Mouse (Mus musculus): ENCODE data around the gene Pla2g2c.
A peak's percentile ranks its signal among the peaks of the same experiment; 100 is the strongest.

Gene Pla2g2c

GRCm38 (mm10) chr4:138748369-138749072, 23.9 kb downstream of the Pla2g2c start:
- peak in 1 of 2 experiments; percentile 61 for DNase-seq (ENCODE audit: low spot score in 2 of 2)

GRCm38 (mm10) chr4:138752603-138753002, 28.0 kb downstream of the Pla2g2c start:
- DNase-seq (ENCODE audit: low spot score in 2 of 2) = no peak

GRCm38 (mm10) chr4:138753608-138754007, 29.0 kb downstream of the Pla2g2c start:
- DNase-seq (ENCODE audit: low spot score in 2 of 2) = no peak

- no peak for DNase-seq (ENCODE audit: low spot score in 2 of 2)
Measured at GRCm38 (mm10) chr4:138754432-138754831, 29.8 kb downstream of the Pla2g2c start.

DNA sequence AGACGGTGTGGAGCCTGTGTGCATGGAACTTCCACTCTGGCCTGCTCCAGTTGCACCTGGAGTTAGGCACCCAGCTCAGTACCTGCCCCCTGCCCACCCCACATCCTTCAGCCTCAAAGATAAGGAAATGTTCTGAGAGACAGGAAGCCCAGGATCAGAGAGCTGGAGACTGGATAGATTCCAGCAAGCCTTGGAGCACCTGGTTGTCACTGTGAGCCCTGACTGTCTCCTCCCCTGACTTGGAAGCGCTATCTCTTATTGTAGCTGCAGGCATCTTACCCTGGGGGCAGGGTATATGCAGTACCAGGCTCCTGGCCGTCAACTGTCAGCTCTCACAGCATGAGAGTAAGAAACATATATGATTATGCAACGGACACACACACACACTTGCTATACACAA, 30.8 kb downstream of the Pla2g2c start:
- DNase-seq (ENCODE audit: low spot score in 2 of 2) = no peak

- no peak for DNase-seq (ENCODE audit: low spot score in 2 of 2)
Measured at GRCm38 (mm10) chr4:138755983-138756382, 31.4 kb downstream of the Pla2g2c start.

GRCm38 (mm10) chr4:138757416-138757815, 32.8 kb downstream of the Pla2g2c start, which contains the start of gene Pla2g2f:
Gene Pla2g2f (minus strand): TSS chr4:138757626.
- DNase-seq (ENCODE audit: low spot score in 2 of 2) = no peak

DNA sequence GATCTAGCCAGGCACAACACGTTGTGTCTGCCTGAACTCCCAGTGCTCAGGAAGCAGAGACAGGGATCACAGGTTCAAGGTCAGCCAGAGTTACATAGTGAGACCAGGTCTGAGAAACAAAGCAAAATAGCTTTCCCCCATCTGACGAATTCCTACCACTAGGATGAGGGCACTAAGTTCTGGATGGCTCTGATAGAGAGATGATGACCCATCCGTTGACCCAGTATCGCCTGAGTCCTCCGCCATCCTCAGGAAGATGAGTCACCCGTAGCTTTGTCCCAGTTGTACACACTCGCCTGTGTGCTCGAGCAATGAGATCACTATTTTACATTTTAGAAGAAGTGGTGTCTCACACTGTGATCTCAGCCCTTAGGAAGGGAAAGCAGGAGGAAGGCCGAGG, 37.7 kb downstream of the Pla2g2c start:
- no peak for DNase-seq (ENCODE audit: low spot score in 2 of 2)

DNA sequence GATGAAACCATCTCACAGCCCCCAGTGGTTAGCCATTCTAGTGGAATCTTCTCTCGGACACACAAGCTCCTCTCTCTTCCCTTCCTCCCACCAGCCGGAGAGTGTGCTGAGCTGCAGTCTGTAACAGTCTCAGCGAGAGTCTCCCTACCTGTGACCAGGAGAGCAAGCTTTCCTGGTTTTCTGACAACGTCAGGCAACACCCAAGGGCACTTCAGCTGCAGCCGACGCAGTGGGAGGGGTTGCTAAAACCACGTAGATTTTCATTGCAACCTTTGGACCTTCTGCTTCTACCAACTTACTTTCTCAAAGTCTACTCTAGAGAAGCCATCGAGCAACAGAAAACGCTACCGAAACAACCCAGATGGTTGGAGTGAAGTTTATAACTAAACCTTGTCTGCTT, 47.4 kb downstream of the Pla2g2c start:
- no peak for DNase-seq (ENCODE audit: low spot score in 2 of 2)

DNA sequence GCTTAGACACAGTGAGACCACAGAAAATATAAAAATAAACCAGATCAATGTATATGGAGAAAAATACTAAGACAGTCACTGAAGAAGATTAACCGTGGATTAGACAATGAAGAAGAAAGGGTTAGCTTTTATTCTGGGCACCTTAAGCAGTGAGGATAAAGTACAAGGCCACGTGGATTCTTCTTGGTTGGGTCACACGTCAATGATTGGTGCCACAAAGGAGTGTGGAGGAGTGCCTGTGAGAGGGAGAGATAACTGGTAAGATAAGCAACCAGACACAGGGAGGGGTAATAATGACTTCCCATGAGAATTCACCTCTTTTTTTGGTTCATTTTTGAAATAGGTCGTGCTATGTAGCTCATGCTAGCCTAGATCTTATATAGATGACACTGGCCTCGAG, 47.8 kb downstream of the Pla2g2c start:
- no peak for DNase-seq (ENCODE audit: low spot score in 2 of 2)

DNA sequence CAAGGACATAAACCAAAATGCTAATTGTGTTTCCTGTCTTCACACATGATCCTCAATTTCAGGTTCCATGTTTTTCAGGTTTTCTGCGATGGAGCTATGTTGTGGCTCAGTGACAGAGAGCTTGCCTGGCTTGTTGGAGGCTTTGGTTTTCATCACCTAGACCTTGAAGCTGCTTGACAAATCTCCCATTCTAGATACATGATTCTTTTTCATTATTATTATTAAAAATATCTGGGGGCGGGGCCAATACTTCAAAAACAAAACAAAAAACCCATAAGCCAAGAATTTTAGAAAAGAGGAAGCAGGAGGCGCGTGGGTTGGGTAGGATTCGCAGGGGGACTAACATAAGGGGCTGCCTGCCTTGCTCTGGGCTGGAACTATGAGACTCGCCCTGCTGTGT, 50.8 kb downstream of the Pla2g2c start, which contains the start of gene Pla2g2d:
Gene Pla2g2d, plus strand, starts transcription at position 301 of the 400 bp plus-strand sequence.
- DNase-seq (ENCODE audit: low spot score in 2 of 2) = no peak

- DNase-seq (ENCODE audit: low spot score in 2 of 2) = no peak
Measured at GRCm38 (mm10) chr4:138777417-138778407, 53.1 kb downstream of the Pla2g2c start.

GRCm38 (mm10) chr4:138780300-138780699, 55.7 kb downstream of the Pla2g2c start:
- no peak for DNase-seq (ENCODE audit: low spot score in 2 of 2)

DNA sequence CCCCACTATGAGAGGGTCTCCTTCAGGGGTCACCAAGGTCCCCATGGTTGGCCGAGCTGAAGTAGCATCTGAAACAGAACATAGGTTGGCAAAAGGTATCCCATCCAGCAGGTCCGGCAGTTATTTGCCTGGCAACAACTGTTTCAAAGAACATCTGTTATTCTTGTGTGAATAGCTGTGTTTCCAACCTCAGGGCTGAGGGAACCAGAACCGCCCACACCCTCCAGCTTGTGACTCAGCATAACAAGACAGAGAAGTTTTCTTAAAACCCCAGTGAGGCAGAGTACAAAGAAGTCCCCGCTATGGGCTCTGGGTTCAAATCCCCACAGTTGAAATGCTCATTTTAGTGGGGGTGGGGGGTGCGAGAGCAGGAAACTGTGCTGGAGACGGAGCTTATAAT, 57.5 kb downstream of the Pla2g2c start:
- peak; percentile 63 to 78 for DNase-seq (ENCODE audit: low spot score in 2 of 2)

- DNase-seq (ENCODE audit: low spot score in 2 of 2) = no peak
Measured at GRCm38 (mm10) chr4:138785721-138786120, 61.1 kb downstream of the Pla2g2c start.

DNA sequence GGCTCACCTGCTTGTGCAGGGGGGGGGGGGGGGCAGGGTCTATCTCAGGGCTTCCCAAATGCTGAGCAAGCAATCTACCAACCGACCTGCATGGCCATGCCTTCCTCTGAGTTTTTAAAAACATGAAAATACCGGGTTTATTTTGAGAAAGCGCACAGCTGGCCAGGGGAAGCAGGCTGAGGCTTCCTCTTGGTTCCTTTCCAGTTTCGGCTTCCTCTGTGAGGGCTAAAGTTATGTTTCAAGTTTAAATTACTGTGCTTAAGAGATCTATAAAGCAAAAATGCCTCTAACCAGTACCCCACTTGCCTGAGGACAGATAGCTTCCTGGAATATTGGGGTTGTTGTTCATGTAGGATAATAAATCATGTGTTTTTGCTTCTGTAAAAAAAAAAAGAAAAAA, 61.5 kb downstream of the Pla2g2c start:
- DNase-seq (ENCODE audit: low spot score in 2 of 2) = no peak

GRCm38 (mm10) chr4:138788381-138788780, 63.8 kb downstream of the Pla2g2c start:
- no peak for DNase-seq (ENCODE audit: low spot score in 2 of 2)

DNA sequence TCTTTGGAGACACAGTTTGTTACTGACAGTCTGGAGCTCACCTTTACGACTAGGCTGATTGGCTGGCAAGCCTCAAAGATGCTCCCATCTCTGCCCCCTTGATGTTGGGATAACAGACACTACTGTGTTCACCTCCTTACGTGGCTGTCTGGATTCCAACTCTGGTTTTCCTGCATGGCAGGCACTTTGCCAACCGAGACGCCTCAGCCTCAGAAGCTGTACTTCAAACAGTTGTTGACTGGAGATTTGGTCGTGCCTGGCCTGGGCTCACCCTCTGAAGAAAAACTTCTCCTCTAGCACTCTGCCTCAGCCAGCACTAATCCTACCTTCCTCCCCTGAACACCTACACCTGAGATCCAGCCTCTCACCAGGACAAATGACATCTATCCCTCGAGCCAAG, 66.9 kb downstream of the Pla2g2c start:
- DNase-seq (ENCODE audit: low spot score in 2 of 2) = no peak

DNA sequence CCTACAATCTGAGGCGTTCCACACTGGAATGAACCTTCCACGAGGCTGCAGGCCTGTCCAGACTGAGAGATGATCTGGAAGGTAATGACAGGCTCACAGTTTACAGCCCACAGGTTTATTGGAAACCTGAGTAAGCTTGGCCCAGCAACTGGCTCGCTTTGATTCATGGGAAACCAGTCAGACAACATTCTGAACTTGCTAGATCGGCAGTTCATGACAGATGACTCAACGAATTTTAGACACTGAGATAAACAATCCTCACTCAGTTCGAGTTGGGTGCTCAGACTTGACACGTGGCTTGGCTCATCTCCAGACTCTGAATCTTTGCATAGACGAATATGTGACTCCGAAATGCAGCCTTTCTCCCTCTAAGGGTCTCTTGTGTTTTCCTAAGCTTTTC, 68.0 kb downstream of the Pla2g2c start:
- no peak for DNase-seq (ENCODE audit: low spot score in 2 of 2)

DNA sequence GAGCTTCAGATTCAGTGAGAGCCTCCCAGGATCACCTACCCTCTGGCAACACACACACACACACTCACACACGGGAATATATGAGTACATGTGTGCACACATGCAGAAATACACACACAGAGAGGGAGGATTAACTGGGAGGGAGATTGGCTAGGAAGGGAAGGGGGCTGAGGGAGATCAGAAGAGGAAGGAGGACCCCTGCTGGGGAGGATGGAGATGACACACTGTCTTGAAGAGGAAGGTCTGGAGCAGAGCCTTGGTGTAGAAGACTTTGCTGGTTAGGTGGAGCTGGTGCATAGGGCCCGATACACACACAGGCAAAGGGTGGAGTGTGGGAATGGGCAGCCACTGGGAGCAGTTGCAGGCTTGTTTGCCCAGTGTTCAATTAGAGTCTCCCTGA, 68.7 kb downstream of the Pla2g2c start:
- peak; percentile 41 to 46 for DNase-seq (ENCODE audit: low spot score in 2 of 2)

GRCm38 (mm10) chr4:138794344-138794743, 69.8 kb downstream of the Pla2g2c start:
- DNase-seq (ENCODE audit: low spot score in 2 of 2) = no peak
